Mouse (Mus musculus): ENCODE data around the gene Rbm17. TPM values are rescaled to one million over a fixed set of nuclear protein-coding genes. Genes with fewer than 3 reads are reported as not detected.
"Not testable (repeated sequence)": the region's sequence is repeated elsewhere in the genome, so short reads cannot be mapped to it uniquely, and the experiment has no call there.

The Rbm17 gene
- polyA plus RNA-seq, 1 experiment = 123 TPM

GRCm38 (mm10) chr2:11552297-11552821 is 51.6 kb downstream of the Rbm17 start:
- H3K4me1 ChIP-seq = peaks cover 68% of the 10 kb centered on the region
- no peaks in the 10 kb centered on the region for H3K9me3 ChIP-seq
- H3K4me3 ChIP-seq (replicated peaks) = peak overlapping the region; percentile 100
- no peak for TF ChIP-seq GATA1 (IDR thresholded peaks at IDR 0.05; ENCODE audit: borderline replicate concordance, low read length)
- no peak for TF ChIP-seq FLI1 (IDR thresholded peaks at IDR 0.05; ENCODE audit: low read length)
- H3K27me3 ChIP-seq (replicated peaks) = no peaks in the 10 kb centered on the region
- peaks cover 14% of the 10 kb centered on the region for H3K36me3 ChIP-seq (replicated peaks; ENCODE audit: low read length)

DNA sequence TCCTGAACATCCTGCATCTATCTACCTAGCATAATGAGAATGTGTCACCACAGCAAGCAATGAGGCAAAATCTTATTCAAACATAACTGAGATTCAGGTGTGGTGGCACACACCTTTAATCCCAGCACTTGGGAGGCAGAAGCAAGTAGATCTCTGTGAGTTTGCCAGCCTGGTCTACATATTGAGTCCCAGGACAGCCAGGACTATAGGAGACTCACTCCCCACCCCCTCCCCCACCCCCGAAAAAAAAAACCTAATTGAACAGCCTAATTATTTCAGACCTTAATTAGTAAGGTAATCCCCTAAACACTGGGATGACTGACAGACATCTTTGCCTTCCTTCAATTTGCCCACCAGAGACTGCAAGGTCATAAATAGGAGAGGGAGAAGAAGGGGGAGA is 52.2 kb downstream of the Rbm17 start:
- Histone ChIP-seq H3K27me3 (replicated peaks) (no peaks in the 10 kb centered on the region), H3K4me1 (peaks cover 74% of the 10 kb centered on the region), H3K4me3 (replicated peaks) (peak overlapping the region; percentile 100), H3K9me3 (no peaks in the 10 kb centered on the region), H3K36me3 (replicated peaks; ENCODE audit: low read length) (peaks cover 16% of the 10 kb centered on the region)
- TF ChIP-seq FLI1 (IDR thresholded peaks at IDR 0.05; ENCODE audit: low read length) (no peak), GATA1 (IDR thresholded peaks at IDR 0.05; ENCODE audit: borderline replicate concordance, low read length) (no peak)

GRCm38 (mm10) chr2:11548508-11548907 is 55.4 kb downstream of the Rbm17 start:
- H3K36me3 ChIP-seq (replicated peaks; ENCODE audit: low read length) = peaks cover 26% of the 10 kb centered on the region
- H3K4me3 ChIP-seq (replicated peaks) = peak overlapping the region; percentile 80
- peaks cover 99% of the 10 kb centered on the region for H3K4me1 ChIP-seq
- no peaks in the 10 kb centered on the region for H3K27me3 ChIP-seq (replicated peaks)
- TF ChIP-seq FLI1 (IDR thresholded peaks at IDR 0.05; ENCODE audit: low read length) (no peak), GATA1 (IDR thresholded peaks at IDR 0.05; ENCODE audit: borderline replicate concordance, low read length) (no peak)
- H3K9me3 ChIP-seq = no peaks in the 10 kb centered on the region

DNA sequence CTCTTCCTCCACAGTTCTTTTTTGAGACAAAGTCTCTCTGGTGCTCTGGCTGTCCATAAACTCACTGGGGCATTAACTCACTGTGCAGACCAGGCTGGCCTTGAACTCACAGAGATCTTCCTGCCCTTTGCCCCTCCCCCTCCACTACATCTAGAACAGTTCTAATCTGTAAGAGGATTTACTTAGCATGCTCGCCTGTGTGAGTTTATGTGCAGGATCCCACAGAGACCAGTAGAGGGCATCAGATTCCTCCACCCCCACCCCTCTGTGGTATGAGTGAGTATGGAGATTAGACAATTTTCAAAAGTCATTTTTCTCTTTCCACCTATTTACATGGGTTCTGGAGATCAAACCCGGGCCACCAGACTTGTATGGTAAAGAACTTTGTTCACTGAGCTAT is 56.3 kb downstream of the Rbm17 start:
- peaks cover 99% of the 10 kb centered on the region for H3K4me1 ChIP-seq
- TF ChIP-seq GATA1 (IDR thresholded peaks at IDR 0.05; ENCODE audit: borderline replicate concordance, low read length) = no peak
- no peak for TF ChIP-seq FLI1 (IDR thresholded peaks at IDR 0.05; ENCODE audit: low read length)
- no peaks in the 10 kb centered on the region for H3K27me3 ChIP-seq (replicated peaks)
- H3K4me3 ChIP-seq (replicated peaks) = no peak overlapping the region
- peaks cover 28% of the 10 kb centered on the region for H3K36me3 ChIP-seq (replicated peaks; ENCODE audit: low read length)
- no peaks in the 10 kb centered on the region for H3K9me3 ChIP-seq

DNA sequence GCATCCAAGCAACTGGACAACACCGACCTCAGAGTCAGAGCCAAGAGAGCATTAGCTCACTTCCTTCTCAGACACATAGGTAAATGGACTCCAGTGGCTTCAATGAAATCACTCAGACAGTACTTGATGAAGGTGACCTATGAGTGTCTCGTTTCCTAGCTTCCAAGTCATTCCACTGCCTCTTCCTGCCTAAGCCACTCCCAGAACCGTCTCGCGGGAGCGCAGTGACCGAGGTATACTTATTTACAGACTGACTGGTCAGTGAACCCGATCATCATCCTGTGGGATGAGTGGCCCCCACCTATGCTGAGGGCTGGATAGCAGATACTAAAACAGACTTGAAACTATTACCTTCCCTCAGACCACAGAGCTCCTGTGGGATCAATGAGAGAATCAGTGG is 57.9 kb downstream of the Rbm17 start:
- H3K36me3 ChIP-seq (replicated peaks; ENCODE audit: low read length) = peaks cover 31% of the 10 kb centered on the region
- H3K9me3 ChIP-seq = no peaks in the 10 kb centered on the region
- peaks cover 100% of the 10 kb centered on the region for H3K4me1 ChIP-seq
- no peaks in the 10 kb centered on the region for H3K27me3 ChIP-seq (replicated peaks)
- TF ChIP-seq FLI1 (IDR thresholded peaks at IDR 0.05; ENCODE audit: low read length) (no peak), GATA1 (IDR thresholded peaks at IDR 0.05; ENCODE audit: borderline replicate concordance, low read length) (no peak)
- H3K4me3 ChIP-seq (replicated peaks) = peak overlapping the region; percentile 54

DNA sequence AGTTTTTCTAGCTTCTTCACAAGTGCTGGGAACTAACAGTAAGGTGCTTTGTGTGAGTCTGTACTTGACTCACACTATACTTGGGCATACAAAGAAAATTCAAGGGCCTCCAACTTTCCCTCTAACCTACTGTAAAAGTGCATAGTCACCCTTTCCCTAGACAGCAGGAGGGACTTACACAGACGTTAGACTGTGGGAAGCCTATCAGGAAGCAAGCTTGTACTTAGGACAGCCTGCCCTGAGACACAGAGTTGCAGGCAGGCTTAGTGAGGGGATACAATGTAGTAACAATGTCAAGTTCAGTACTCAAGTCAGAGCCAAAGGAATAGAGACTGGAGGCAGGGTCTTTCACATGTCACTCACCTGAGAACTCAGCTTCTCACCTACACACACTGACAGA is 58.6 kb downstream of the Rbm17 start:
- Histone ChIP-seq H3K36me3 (replicated peaks; ENCODE audit: low read length) (peaks cover 30% of the 10 kb centered on the region), H3K27me3 (replicated peaks) (no peaks in the 10 kb centered on the region), H3K4me1 (peaks cover 100% of the 10 kb centered on the region), H3K4me3 (replicated peaks) (peak overlapping the region; percentile 54), H3K9me3 (no peaks in the 10 kb centered on the region)
- no peak for TF ChIP-seq GATA1 (IDR thresholded peaks at IDR 0.05; ENCODE audit: borderline replicate concordance, low read length)
- TF ChIP-seq FLI1 (IDR thresholded peaks at IDR 0.05; ENCODE audit: low read length) = no peak

- H3K4me1 ChIP-seq = peaks cover 100% of the 10 kb centered on the region
- peaks cover 30% of the 10 kb centered on the region for H3K36me3 ChIP-seq (replicated peaks; ENCODE audit: low read length)
- no peaks in the 10 kb centered on the region for H3K9me3 ChIP-seq
- TF ChIP-seq GATA1 (IDR thresholded peaks at IDR 0.05; ENCODE audit: borderline replicate concordance, low read length) (no peak; the same call in 2 of the 3 replicates), FLI1 (IDR thresholded peaks at IDR 0.05; ENCODE audit: low read length) (no peak)
- H3K27me3 ChIP-seq (replicated peaks) = no peaks in the 10 kb centered on the region
- peak overlapping the region; percentile 77 for H3K4me3 ChIP-seq (replicated peaks)
These were observed 59.6 kb downstream of the Rbm17 start for GRCm38 (mm10) chr2:11544342-11544741.

GRCm38 (mm10) chr2:11543158-11543557 is 60.8 kb downstream of the Rbm17 start:
- no peak overlapping the region for H3K4me3 ChIP-seq (replicated peaks)
- no peaks in the 10 kb centered on the region for H3K9me3 ChIP-seq
- no peaks in the 10 kb centered on the region for H3K27me3 ChIP-seq (replicated peaks)
- H3K4me1 ChIP-seq = peaks cover 100% of the 10 kb centered on the region
- TF ChIP-seq GATA1 (IDR thresholded peaks at IDR 0.05; ENCODE audit: borderline replicate concordance, low read length) (no peak), FLI1 (IDR thresholded peaks at IDR 0.05; ENCODE audit: low read length) (no peak)
- peaks cover 41% of the 10 kb centered on the region for H3K36me3 ChIP-seq (replicated peaks; ENCODE audit: low read length)

- H3K27me3 ChIP-seq (replicated peaks) = no peaks in the 10 kb centered on the region
- no peaks in the 10 kb centered on the region for H3K9me3 ChIP-seq
- no peak overlapping the region for H3K4me3 ChIP-seq (replicated peaks)
- TF ChIP-seq FLI1 (IDR thresholded peaks at IDR 0.05; ENCODE audit: low read length) (no peak), GATA1 (IDR thresholded peaks at IDR 0.05; ENCODE audit: borderline replicate concordance, low read length) (no peak)
- peaks cover 45% of the 10 kb centered on the region for H3K36me3 ChIP-seq (replicated peaks; ENCODE audit: low read length)
- H3K4me1 ChIP-seq = peaks cover 100% of the 10 kb centered on the region
These were observed 61.3 kb downstream of the Rbm17 start for GRCm38 (mm10) chr2:11542640-11543039.

- Histone ChIP-seq H3K4me3 (replicated peaks) (peak overlapping the region; percentile 59), H3K27me3 (replicated peaks) (no peaks in the 10 kb centered on the region), H3K9me3 (no peaks in the 10 kb centered on the region), H3K36me3 (replicated peaks; ENCODE audit: low read length) (peaks cover 50% of the 10 kb centered on the region), H3K4me1 (peaks cover 100% of the 10 kb centered on the region)
- TF ChIP-seq FLI1 (IDR thresholded peaks at IDR 0.05; ENCODE audit: low read length) = no peak
- no peak for TF ChIP-seq GATA1 (IDR thresholded peaks at IDR 0.05; ENCODE audit: borderline replicate concordance, low read length)
These were observed 61.8 kb downstream of the Rbm17 start for GRCm38 (mm10) chr2:11542121-11542520.

DNA sequence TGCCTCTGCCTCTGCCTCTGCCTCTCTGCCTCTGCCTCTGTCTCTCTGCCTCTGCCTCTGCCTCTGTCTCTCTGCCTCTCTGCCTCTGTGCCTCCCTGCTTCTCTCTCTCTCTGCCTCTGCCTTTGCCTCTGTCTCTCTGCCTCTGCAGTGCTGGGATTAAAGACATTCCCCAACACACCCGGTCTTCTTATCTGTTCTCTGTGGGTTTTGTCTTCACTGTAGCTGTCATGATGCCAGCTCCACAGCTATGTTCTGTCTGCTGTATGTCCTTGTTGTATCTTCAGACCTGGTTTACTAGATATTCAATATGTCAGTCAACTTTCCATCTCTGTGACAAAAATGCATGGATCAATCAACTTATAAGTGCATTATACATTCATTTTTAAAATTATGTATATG is 62.4 kb downstream of the Rbm17 start:
- peaks cover 48% of the 10 kb centered on the region for H3K36me3 ChIP-seq (replicated peaks; ENCODE audit: low read length)
- not testable (repeated sequence) for H3K9me3 ChIP-seq; H3K27me3 ChIP-seq (replicated peaks)
- peaks cover 98% of the 10 kb centered on the region for H3K4me1 ChIP-seq
- peak overlapping the region; percentile 51 for H3K4me3 ChIP-seq (replicated peaks)

Measured in megakaryocyte, embryonic 14.5 days (primary cell).